Mouse (Mus musculus) lung, postnatal 0 days (tissue): Measurements from ENCODE around the gene Glycam1.

ENCODE experiments used
- CTCF ChIP-seq: IDR thresholded peaks from 2 replicates; pipeline ENCODE4 v1.5.1; 2016; ENCODE audit warnings: antibody characterized with exemption, mild to moderate bottlenecking
- EP300 ChIP-seq: IDR thresholded peaks from 2 replicates; pipeline ENCODE4 v1.6.1; 2016; ENCODE audit warnings: antibody characterized with exemption, mild to moderate bottlenecking, control low read depth

GRCm38 (mm10) chr15:103537011-103537821 is 27.7 kb downstream of the Glycam1 start:
- TF ChIP-seq CTCF (no peak), EP300 (no peak)
